Mouse (Mus musculus) left cerebral cortex, postnatal 25 days (tissue): ENCODE data around the gene Coro2b. TPM values are rescaled to one million over a fixed set of nuclear protein-coding genes. Genes with fewer than 3 reads are reported as not detected.

Experiments used
- DNase-seq, 2 experiments: peaks; one replicate each; pipeline ENCODE4 v3.0.0; 2022; ENCODE audit warnings: low spot score in 2 of 2, mixed read lengths in 1 of 2
- intact Hi-C: fragments of 180-260 bp; cut with DNase I; formaldehyde crosslinking; loops from one replicate; pipeline ENCODE4 v1.15.1; 2025
- total RNA-seq, 2 experiments: library from RNA; stranded (reverse); gene quantifications; 2 replicates each; pipeline ENCODE4 v1.2.3; 2021

The Coro2b gene
- total RNA-seq, 2 experiments from 2014 or later, result 183 to 184 TPM

GRCm38 (mm10) chr9:62491611-62492010 is 45.2 kb downstream of the Coro2b start:
- intact Hi-C loops, result loop anchor here (2.0 kb wide), 1 partner anchor 17 kb away; no protein-coding TSS in a partner anchor
- peak; percentile 66 to 92 for DNase-seq

GRCm38 (mm10) chr9:62491104-62491503 is 45.7 kb downstream of the Coro2b start:
- DNase-seq, result no peak
- intact Hi-C loops, result loop anchor here (2.0 kb wide), 1 partner anchor 18 kb away; no protein-coding TSS in a partner anchor

- peak in 1 of 2 experiments; percentile 63 for DNase-seq
- intact Hi-C loops, result no loop called here
Measured at GRCm38 (mm10) chr9:62484107-62484506, 52.7 kb downstream of the Coro2b start.

- intact Hi-C loops, result no loop called here
- no peak for DNase-seq
Measured at GRCm38 (mm10) chr9:62482788-62483187, 54.1 kb downstream of the Coro2b start.

GRCm38 (mm10) chr9:62480898-62481642 is 55.8 kb downstream of the Coro2b start:
- DNase-seq, result no peak
- intact Hi-C loops, result no loop called here

- intact Hi-C loops, result no loop called here
- DNase-seq, result no peak
Measured at GRCm38 (mm10) chr9:62480149-62480548, 56.7 kb downstream of the Coro2b start.

GRCm38 (mm10) chr9:62476782-62477487 is 59.9 kb downstream of the Coro2b start:
- intact Hi-C loops, result loop anchor here (2.0 kb wide), 1 partner anchor 60 kb away; the partner anchor contains the start of gene Coro2b
- peak; percentile 66 to 93 for DNase-seq

- intact Hi-C loops, result loop anchor here (5.0 kb wide), 1 partner anchor 187 kb away; no protein-coding TSS in a partner anchor
- no peak for DNase-seq
Measured at GRCm38 (mm10) chr9:62474206-62474605, 62.6 kb downstream of the Coro2b start.

- intact Hi-C loops, result loop anchor here (5.0 kb wide), 1 partner anchor 184 kb away; no protein-coding TSS in a partner anchor
- DNase-seq, result no peak
Measured at GRCm38 (mm10) chr9:62471541-62472189, 65.2 kb downstream of the Coro2b start.

GRCm38 (mm10) chr9:62471041-62471440 is 65.8 kb downstream of the Coro2b start:
- intact Hi-C loops, result loop anchor here (5.0 kb wide), 1 partner anchor 184 kb away; no protein-coding TSS in a partner anchor

GRCm38 (mm10) chr9:62470398-62470797 is 66.4 kb downstream of the Coro2b start:
- peak; percentile 76 to 81 for DNase-seq
- intact Hi-C loops, result loop anchor here (1.0 to 5.0 kb wide), 2 partner anchors 80 to 183 kb away; no protein-coding TSS in a partner anchor

More at GRCm38 (mm10) chr9:62471041-62471440, 65.8 kb downstream of the Coro2b start:
- no peak for DNase-seq

- intact Hi-C loops, result loop anchor here (1.0 to 5.0 kb wide), 2 partner anchors 81 to 182 kb away; no protein-coding TSS in a partner anchor
- no peak for DNase-seq
Measured at GRCm38 (mm10) chr9:62469696-62470095, 67.1 kb downstream of the Coro2b start.

GRCm38 (mm10) chr9:62469143-62469542 is 67.7 kb downstream of the Coro2b start:
- intact Hi-C loops, result no loop called here
- DNase-seq, result peak in 1 of 2 experiments; percentile 50

- no peak for DNase-seq
- intact Hi-C loops, result no loop called here
Measured at GRCm38 (mm10) chr9:62467413-62467784, 69.4 kb downstream of the Coro2b start.

GRCm38 (mm10) chr9:62466742-62467412 is 70.0 kb downstream of the Coro2b start:
- DNase-seq, result no peak
- intact Hi-C loops, result no loop called here

- DNase-seq, result no peak
- intact Hi-C loops, result no loop called here
Measured at GRCm38 (mm10) chr9:62466053-62466452, 70.8 kb downstream of the Coro2b start.

GRCm38 (mm10) chr9:62464727-62465126 is 72.1 kb downstream of the Coro2b start:
- intact Hi-C loops, result no loop called here
- no peak for DNase-seq

- intact Hi-C loops, result no loop called here
- no peak for DNase-seq
Measured at GRCm38 (mm10) chr9:62461766-62462165, 75.1 kb downstream of the Coro2b start.

- intact Hi-C loops, result no loop called here
- no peak for DNase-seq
Measured at GRCm38 (mm10) chr9:62461095-62461494, 75.7 kb downstream of the Coro2b start.
